Mouse (Mus musculus) stomach, postnatal 0 days (tissue): Measurements from ENCODE around the gene Sdhaf1. TPM values are rescaled to one million over a fixed set of nuclear protein-coding genes. Genes with fewer than 3 reads are reported as not detected.

Experiments
- ATAC-seq: fragments of 200-750 bp; cut with Nextera tagmentation; 2 replicates; pipeline ENCODE4 v1.8.0; 2017; ENCODE audit not compliant: low FRiP score, low TSS enrichment
- DNase-seq: peaks from one replicate; pipeline ENCODE4 v3.0.0-alpha.2; 2016; ENCODE audit warnings: low spot score
- H3K27ac ChIP-seq: fragments of 300-500 bp; sonication (generic); replicated peaks from 2 replicates; pipeline ENCODE4 v1.5.1; 2014; ENCODE audit warnings: mild to moderate bottlenecking, control low read depth
- H3K27me3 ChIP-seq: fragments of 300-500 bp; sonication (generic); 2 replicates; pipeline ENCODE4 v1.6.1; 2014; ENCODE audit warnings: low read length; ENCODE audit not compliant: control insufficient read depth, insufficient read depth
- H3K36me3 ChIP-seq: fragments of 300-500 bp; sonication (generic); 2 replicates; pipeline ENCODE4 v1.6.1; 2014; ENCODE audit warnings: low read length, mixed read lengths; ENCODE audit not compliant: control insufficient read depth, insufficient read depth
- H3K4me1 ChIP-seq: fragments of 300-500 bp; sonication (generic); replicated peaks from 2 replicates; pipeline ENCODE4 v1.6.1; 2014; ENCODE audit warnings: antibody characterized with exemption; ENCODE audit not compliant: control insufficient read depth, insufficient read depth
- H3K4me2 ChIP-seq: fragments of 300-500 bp; sonication (generic); replicated peaks from 2 replicates; pipeline ENCODE4 v1.6.1; 2014; ENCODE audit warnings: low read depth, mild to moderate bottlenecking, control low read depth, moderate library complexity
- H3K4me3 ChIP-seq: fragments of 300-500 bp; sonication (generic); 2 replicates; pipeline ENCODE4 v1.5.1; 2014; ENCODE audit warnings: low read depth, low read length, control low read depth
- H3K9ac ChIP-seq: fragments of 300-500 bp; sonication (generic); 2 replicates; pipeline ENCODE4 v1.6.1; 2014; ENCODE audit warnings: mild to moderate bottlenecking, low read length, control low read depth, mixed read lengths
- H3K9me3 ChIP-seq: fragments of 300-500 bp; sonication (generic); 2 replicates; pipeline ENCODE4 v1.6.1; 2016; ENCODE audit warnings: low read length; ENCODE audit not compliant: control insufficient read depth
- CTCF ChIP-seq: IDR thresholded peaks from 2 replicates; pipeline ENCODE4 v1.5.1; 2016; ENCODE audit warnings: antibody characterized with exemption, low read depth, mild to moderate bottlenecking, moderate library complexity
- EP300 ChIP-seq: optimal IDR thresholded peaks from 2 replicates; pipeline ENCODE3; 2016; ENCODE audit warnings: antibody characterized with exemption
- WGBS: fragments of 180-500 bp; shearing (Covaris S2); extraction: QIAGEN DNeasy Blood & Tissue Kit; methylation state at CpG from one replicate; pipeline ENCODE4 v1.1.7; 2014; 5-methylcytosine and 5-hydroxymethylcytosine counted together
- polyA plus RNA-seq: library from polyadenylated mRNA; unstranded; fragments of >200 nt; fragmentation: Nextera tagmentation; extraction: Ambion mirVana; gene quantifications from 2 replicates; pipeline ENCODE4 v1.2.1, GENCODE M21; 2015

The Sdhaf1 gene
- polyA plus RNA-seq, 1 experiment from 2014 or later, result 19.1 TPM

- DNase-seq, result no peak
- Histone ChIP-seq H3K4me2 (peak overlapping the region; percentile 62), H3K4me3 (peak overlapping the region; percentile 69), H3K27me3 (no peaks in the 10 kb centered on the region), H3K27ac (no peak overlapping the region), H3K4me1 (0 out of 2 replicates have a peak, but pooled peaks cover 3% of the 10 kb centered on the region), H3K9me3 (no peaks in the 10 kb centered on the region), H3K36me3 (peaks cover 3% of the 10 kb centered on the region; the same call in 1 of the 2 replicates), H3K9ac (peak overlapping the region; percentile 65)
- 53% methylated on average over 15 of the region's 15 CpGs for WGBS
- TF ChIP-seq CTCF, result no peak
- TF ChIP-seq EP300, result no peak
- ATAC-seq, result no peak
These were observed 14.1 kb downstream of the Sdhaf1 start for GRCm38 (mm10) chr7:30309395-30310129.

DNA sequence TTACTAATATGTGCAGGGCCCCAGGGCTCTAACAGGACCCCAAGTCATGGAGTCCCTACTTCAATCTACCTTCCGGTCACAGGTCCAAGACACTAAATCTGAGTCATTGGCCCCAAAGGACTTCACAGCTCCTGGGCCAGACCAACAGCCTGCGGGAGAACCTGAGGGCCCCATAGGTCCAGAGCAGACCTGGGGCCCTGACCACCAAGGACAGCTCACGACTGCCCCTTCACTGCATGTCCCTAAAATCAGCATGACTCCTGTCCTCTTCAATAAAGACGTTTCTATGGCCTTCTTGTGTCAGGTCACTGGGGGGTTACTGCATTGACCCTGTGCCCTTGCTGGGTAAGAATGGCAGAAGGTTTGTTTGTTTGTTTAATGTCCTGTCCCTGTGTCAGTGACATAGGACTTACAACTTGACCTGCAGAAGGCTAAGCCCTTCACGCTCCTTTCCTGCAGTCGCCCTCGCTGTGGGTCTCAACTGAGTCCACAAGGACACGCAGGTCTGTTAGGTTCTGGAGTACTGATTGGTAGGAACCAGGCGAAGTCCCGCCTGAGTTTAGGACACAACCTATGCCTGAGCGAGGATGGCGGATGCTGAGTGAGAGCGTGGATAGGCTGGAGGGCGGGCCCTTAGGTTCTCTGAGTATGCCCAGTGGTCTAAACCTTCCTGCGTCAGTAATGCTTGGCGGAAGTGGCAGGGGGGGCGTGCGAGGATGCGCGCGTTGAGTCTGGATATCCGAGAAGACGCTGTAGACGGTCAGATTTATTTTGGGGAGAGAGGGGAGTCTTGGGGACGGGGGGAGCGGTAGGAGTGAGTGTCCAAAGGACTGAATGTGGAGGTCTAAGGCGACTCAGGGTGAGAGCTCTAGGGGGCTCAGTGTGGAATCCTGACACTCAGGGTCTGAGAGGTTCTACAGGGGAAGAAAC, 15.4 kb downstream of the Sdhaf1 start, which contains the start of gene Alkbh6:
Gene Alkbh6, plus strand, starts transcription at position 642 of the 930 bp plus-strand sequence.
- H3K4me2 ChIP-seq, result peak within 1 kb of the TSS; percentile 62
- H3K4me3 ChIP-seq, result peak within 1 kb of the TSS; percentile 69
- peak within 1 kb of the TSS; percentile 65 for H3K9ac ChIP-seq
- 0 out of 2 replicates have a peak, but pooled peaks cover 3% of the 10 kb centered on the region for H3K4me1 ChIP-seq
- WGBS, result 4% methylated on average over 27 of the region's 27 CpGs
- no peaks in the 10 kb centered on the region for H3K27me3 ChIP-seq
- H3K9me3 ChIP-seq, result no peaks in the 10 kb centered on the region
- DNase-seq, result peak; percentile 94
- peaks cover 3% of the 10 kb centered on the region; the same call in 1 of the 2 replicates for H3K36me3 ChIP-seq
- peak; percentile 99 for ATAC-seq
- TF ChIP-seq CTCF, result peak; percentile 20
- no peak for TF ChIP-seq EP300
- 0 out of 2 replicates have a peak within 1 kb of the TSS, but pooled peaks have one; percentile 30 for H3K27ac ChIP-seq

DNA sequence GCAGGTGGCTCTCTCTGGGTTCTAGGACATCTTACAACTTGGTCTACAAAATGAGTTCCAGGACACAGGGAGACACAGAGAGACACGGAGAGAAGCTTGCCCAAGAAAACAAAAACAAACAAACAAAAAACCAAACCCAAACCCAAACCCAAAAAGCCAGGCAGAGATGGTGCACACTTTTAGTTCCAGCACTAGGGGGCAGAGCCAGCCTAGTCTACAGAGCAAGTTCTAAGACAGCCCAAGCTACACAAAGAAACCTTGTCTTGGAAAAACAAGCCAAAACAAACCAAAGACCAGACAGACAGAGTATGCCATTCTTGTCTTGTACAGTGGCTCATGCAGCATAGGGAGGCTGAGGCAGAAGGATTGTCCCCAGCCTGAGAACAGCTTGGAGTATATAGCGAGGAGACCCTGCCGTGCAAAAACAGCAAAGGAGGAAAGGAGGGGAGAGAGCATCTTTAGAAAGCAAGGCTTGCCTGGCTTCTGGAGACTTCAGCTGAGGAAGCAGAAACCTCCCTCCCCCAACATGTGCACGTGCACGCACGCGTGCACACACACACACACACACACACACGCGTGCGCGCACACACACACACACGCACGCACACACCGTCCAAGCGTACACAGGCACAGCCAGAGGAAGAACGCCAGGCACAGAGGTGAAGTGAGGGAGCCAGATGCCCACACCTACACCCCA, 17.5 kb downstream of the Sdhaf1 start:
- ATAC-seq, result no peak
- H3K4me1 ChIP-seq, result 0 out of 2 replicates have a peak, but pooled peaks cover 3% of the 10 kb centered on the region
- H3K36me3 ChIP-seq, result peaks cover 3% of the 10 kb centered on the region; the same call in 1 of the 2 replicates
- no peaks in the 10 kb centered on the region for H3K27me3 ChIP-seq
- DNase-seq, result no peak
- H3K27ac ChIP-seq, result no peak overlapping the region
- WGBS, result 86% methylated on average over 16 of the region's 16 CpGs
- TF ChIP-seq EP300 (no peak), CTCF (peak; percentile 65)
- H3K4me2 ChIP-seq, result no peak overlapping the region
- no peak overlapping the region for H3K9ac ChIP-seq
- H3K9me3 ChIP-seq, result no peaks in the 10 kb centered on the region
- H3K4me3 ChIP-seq, result no peak overlapping the region

DNA sequence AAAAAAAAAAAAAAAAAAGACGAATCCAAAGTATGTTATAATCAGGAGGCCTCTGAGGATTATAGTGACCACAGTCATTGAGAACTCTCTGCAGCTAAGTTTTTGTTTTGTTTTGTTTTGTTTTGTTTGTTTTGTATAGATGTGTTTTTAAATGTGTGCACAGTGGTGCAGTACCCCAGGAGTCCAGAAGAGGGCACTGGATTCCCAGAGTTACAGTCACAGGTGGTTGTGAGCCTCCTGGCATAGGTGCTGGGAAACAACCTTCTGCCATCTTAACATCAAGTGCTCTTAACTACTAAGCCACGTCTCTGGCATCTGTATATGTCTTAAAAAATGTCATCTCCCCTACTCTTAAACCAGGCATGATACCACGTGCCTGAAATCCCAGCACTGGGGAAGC, 22.8 kb downstream of the Sdhaf1 start:
- ATAC-seq (no peak), DNase-seq (peak; percentile 34)
- TF ChIP-seq CTCF, result peak; percentile 76
- no peak for TF ChIP-seq EP300
- no peak overlapping the region for H3K4me2 ChIP-seq
- H3K9me3 ChIP-seq, result no peaks in the 10 kb centered on the region
- WGBS, result 54% methylated on average over 3 of the region's 3 CpGs
- no peak overlapping the region for H3K4me3 ChIP-seq
- no peaks in the 10 kb centered on the region for H3K4me1 ChIP-seq
- H3K27ac ChIP-seq, result no peak overlapping the region
- H3K27me3 ChIP-seq, result no peaks in the 10 kb centered on the region
- no peak overlapping the region for H3K9ac ChIP-seq
- H3K36me3 ChIP-seq, result peaks cover 5% of the 10 kb centered on the region; the same call in 1 of the 2 replicates

DNA sequence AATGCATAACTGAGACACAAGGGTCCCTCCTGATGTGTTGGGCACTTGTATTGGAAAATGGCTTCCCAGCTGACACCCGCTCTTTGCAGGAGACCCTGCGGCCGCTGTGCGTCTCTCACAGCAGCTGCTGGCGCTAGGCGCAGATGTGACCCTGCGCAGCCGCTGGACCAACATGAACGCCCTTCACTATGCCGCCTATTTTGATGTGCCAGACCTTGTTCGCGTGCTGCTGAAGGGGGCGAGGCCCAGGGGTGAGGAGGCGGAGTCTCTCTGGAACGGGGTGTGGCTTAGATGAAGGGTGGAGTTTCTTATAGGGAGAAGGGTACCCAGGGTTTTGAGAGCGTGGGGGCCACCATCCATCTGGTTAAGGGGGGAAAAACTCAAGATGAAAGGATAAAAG, 26.4 kb downstream of the Sdhaf1 start:
- ATAC-seq (no peak), DNase-seq (no peak)
- H3K27me3 ChIP-seq, result no peaks in the 10 kb centered on the region
- 0 out of 2 replicates have a peak, but pooled peaks cover 2% of the 10 kb centered on the region for H3K36me3 ChIP-seq
- no peak overlapping the region for H3K27ac ChIP-seq
- WGBS, result 78% methylated on average over 16 of the region's 16 CpGs
- H3K4me1 ChIP-seq, result no peaks in the 10 kb centered on the region
- no peak overlapping the region for H3K4me3 ChIP-seq
- no peaks in the 10 kb centered on the region for H3K9me3 ChIP-seq
- TF ChIP-seq CTCF, result no peak
- TF ChIP-seq EP300, result no peak
- H3K9ac ChIP-seq, result no peak overlapping the region
- H3K4me2 ChIP-seq, result no peak overlapping the region
